Mouse (Mus musculus): ENCODE measurements at regions not wholly inside any gene's neighbourhood (a gene's known extent, or its start where the extent isn't known, plus 50 kb on each side); places are given as distances from the start of the nearest gene placed in this dataset.

- Histone ChIP-seq H3K27ac (ENCODE audit: insufficient read depth, low read length) (no peak overlapping the region), H3K27me3 (ENCODE audit: control insufficient read depth, insufficient read depth, low read length, poor library complexity, severe bottlenecking) (no peaks in the 10 kb centered on the region), H3K9me3 (replicated peaks; ENCODE audit: control insufficient read depth, insufficient read depth, low read length, poor library complexity, severe bottlenecking) (no peaks in the 10 kb centered on the region), H3K36me3 (ENCODE audit: control insufficient read depth, insufficient read depth, low read length, poor library complexity, severe bottlenecking) (no peaks in the 10 kb centered on the region), H3K9ac (ENCODE audit: low read depth, poor library complexity, severe bottlenecking) (no peak overlapping the region), H3K4me3 (ENCODE audit: low read depth, low read length) (no peak overlapping the region), H3K4me1 (ENCODE audit: control insufficient read depth, insufficient read depth, low read length) (no peaks in the 10 kb centered on the region)
- no peak for TF ChIP-seq EP300 (IDR thresholded peaks at IDR 0.05; ENCODE audit: insufficient read depth, low read depth, low read length)
- no peak for TF ChIP-seq POLR2A (IDR thresholded peaks at IDR 0.05; ENCODE audit: insufficient read depth, low read length)
- no peak for TF ChIP-seq CTCF (IDR thresholded peaks at IDR 0.05; ENCODE audit: low read depth, low read length)
These were observed 181.2 kb upstream of the Tsc22d2 start for GRCm38 (mm10) chr3:58233296-58233695.

GRCm38 (mm10) chr3:58234846-58235630 lies 179.5 kb upstream of the Tsc22d2 start:
- TF ChIP-seq CTCF (IDR thresholded peaks at IDR 0.05; ENCODE audit: low read depth, low read length) (no peak), EP300 (IDR thresholded peaks at IDR 0.05; ENCODE audit: insufficient read depth, low read depth, low read length) (no peak), POLR2A (IDR thresholded peaks at IDR 0.05; ENCODE audit: insufficient read depth, low read length) (no peak)
- H3K27me3 ChIP-seq (ENCODE audit: control insufficient read depth, insufficient read depth, low read length, poor library complexity, severe bottlenecking) = no peaks in the 10 kb centered on the region
- no peak overlapping the region for H3K9ac ChIP-seq (ENCODE audit: low read depth, poor library complexity, severe bottlenecking)
- no peaks in the 10 kb centered on the region for H3K4me1 ChIP-seq (ENCODE audit: control insufficient read depth, insufficient read depth, low read length)
- H3K4me3 ChIP-seq (ENCODE audit: low read depth, low read length) = no peak overlapping the region
- H3K9me3 ChIP-seq (replicated peaks; ENCODE audit: control insufficient read depth, insufficient read depth, low read length, poor library complexity, severe bottlenecking) = no peaks in the 10 kb centered on the region; the same call in 1 of the 2 replicates
- H3K27ac ChIP-seq (ENCODE audit: insufficient read depth, low read length) = no peak overlapping the region
- H3K36me3 ChIP-seq (ENCODE audit: control insufficient read depth, insufficient read depth, low read length, poor library complexity, severe bottlenecking) = no peaks in the 10 kb centered on the region

GRCm38 (mm10) chr3:58238111-58238510 lies 176.4 kb upstream of the Tsc22d2 start:
- H3K9ac ChIP-seq (ENCODE audit: low read depth, poor library complexity, severe bottlenecking) = no peak overlapping the region
- H3K9me3 ChIP-seq (replicated peaks; ENCODE audit: control insufficient read depth, insufficient read depth, low read length, poor library complexity, severe bottlenecking) = no peaks in the 10 kb centered on the region; the same call in 1 of the 2 replicates
- no peaks in the 10 kb centered on the region for H3K27me3 ChIP-seq (ENCODE audit: control insufficient read depth, insufficient read depth, low read length, poor library complexity, severe bottlenecking)
- H3K36me3 ChIP-seq (ENCODE audit: control insufficient read depth, insufficient read depth, low read length, poor library complexity, severe bottlenecking) = no peaks in the 10 kb centered on the region
- no peaks in the 10 kb centered on the region for H3K4me1 ChIP-seq (ENCODE audit: control insufficient read depth, insufficient read depth, low read length)
- TF ChIP-seq POLR2A (IDR thresholded peaks at IDR 0.05; ENCODE audit: insufficient read depth, low read length) (no peak), EP300 (IDR thresholded peaks at IDR 0.05; ENCODE audit: insufficient read depth, low read depth, low read length) (no peak), CTCF (IDR thresholded peaks at IDR 0.05; ENCODE audit: low read depth, low read length) (no peak)
- H3K27ac ChIP-seq (ENCODE audit: insufficient read depth, low read length) = no peak overlapping the region
- no peak overlapping the region for H3K4me3 ChIP-seq (ENCODE audit: low read depth, low read length)

GRCm38 (mm10) chr3:58240775-58241174 lies 173.7 kb upstream of the Tsc22d2 start:
- no peaks in the 10 kb centered on the region for H3K36me3 ChIP-seq (ENCODE audit: control insufficient read depth, insufficient read depth, low read length, poor library complexity, severe bottlenecking)
- no peak overlapping the region for H3K27ac ChIP-seq (ENCODE audit: insufficient read depth, low read length)
- no peaks in the 10 kb centered on the region for H3K4me1 ChIP-seq (ENCODE audit: control insufficient read depth, insufficient read depth, low read length)
- no peak for TF ChIP-seq POLR2A (IDR thresholded peaks at IDR 0.05; ENCODE audit: insufficient read depth, low read length)
- no peak for TF ChIP-seq CTCF (IDR thresholded peaks at IDR 0.05; ENCODE audit: low read depth, low read length)
- no peak for TF ChIP-seq EP300 (IDR thresholded peaks at IDR 0.05; ENCODE audit: insufficient read depth, low read depth, low read length)
- no peak overlapping the region for H3K4me3 ChIP-seq (ENCODE audit: low read depth, low read length)
- no peak overlapping the region for H3K9ac ChIP-seq (ENCODE audit: low read depth, poor library complexity, severe bottlenecking)
- H3K9me3 ChIP-seq (replicated peaks; ENCODE audit: control insufficient read depth, insufficient read depth, low read length, poor library complexity, severe bottlenecking) = no peaks in the 10 kb centered on the region; the same call in 1 of the 2 replicates
- H3K27me3 ChIP-seq (ENCODE audit: control insufficient read depth, insufficient read depth, low read length, poor library complexity, severe bottlenecking) = no peaks in the 10 kb centered on the region

- no peak for TF ChIP-seq CTCF (IDR thresholded peaks at IDR 0.05; ENCODE audit: low read depth, low read length)
- TF ChIP-seq POLR2A (IDR thresholded peaks at IDR 0.05; ENCODE audit: insufficient read depth, low read length) = no peak
- TF ChIP-seq EP300 (IDR thresholded peaks at IDR 0.05; ENCODE audit: insufficient read depth, low read depth, low read length) = no peak
- Histone ChIP-seq H3K27me3 (ENCODE audit: control insufficient read depth, insufficient read depth, low read length, poor library complexity, severe bottlenecking) (no peaks in the 10 kb centered on the region), H3K9ac (ENCODE audit: low read depth, poor library complexity, severe bottlenecking) (no peak overlapping the region), H3K4me3 (ENCODE audit: low read depth, low read length) (no peak overlapping the region), H3K4me1 (ENCODE audit: control insufficient read depth, insufficient read depth, low read length) (no peaks in the 10 kb centered on the region), H3K27ac (ENCODE audit: insufficient read depth, low read length) (no peak overlapping the region), H3K36me3 (ENCODE audit: control insufficient read depth, insufficient read depth, low read length, poor library complexity, severe bottlenecking) (no peaks in the 10 kb centered on the region), H3K9me3 (replicated peaks; ENCODE audit: control insufficient read depth, insufficient read depth, low read length, poor library complexity, severe bottlenecking) (no peaks in the 10 kb centered on the region)
These were observed 169.2 kb upstream of the Tsc22d2 start for GRCm38 (mm10) chr3:58245361-58245760.

GRCm38 (mm10) chr3:58247989-58248388 lies 166.5 kb upstream of the Tsc22d2 start:
- TF ChIP-seq CTCF (IDR thresholded peaks at IDR 0.05; ENCODE audit: low read depth, low read length) (no peak), POLR2A (IDR thresholded peaks at IDR 0.05; ENCODE audit: insufficient read depth, low read length) (no peak), EP300 (IDR thresholded peaks at IDR 0.05; ENCODE audit: insufficient read depth, low read depth, low read length) (no peak)
- Histone ChIP-seq H3K4me1 (ENCODE audit: control insufficient read depth, insufficient read depth, low read length) (no peaks in the 10 kb centered on the region), H3K27ac (ENCODE audit: insufficient read depth, low read length) (no peak overlapping the region)

More at GRCm38 (mm10) chr3:58247989-58248388, 166.5 kb upstream of the Tsc22d2 start:
- Histone ChIP-seq H3K9ac (ENCODE audit: low read depth, poor library complexity, severe bottlenecking) (no peak overlapping the region), H3K4me3 (ENCODE audit: low read depth, low read length) (no peak overlapping the region), H3K9me3 (replicated peaks; ENCODE audit: control insufficient read depth, insufficient read depth, low read length, poor library complexity, severe bottlenecking) (no peaks in the 10 kb centered on the region), H3K27me3 (ENCODE audit: control insufficient read depth, insufficient read depth, low read length, poor library complexity, severe bottlenecking) (no peaks in the 10 kb centered on the region), H3K36me3 (ENCODE audit: control insufficient read depth, insufficient read depth, low read length, poor library complexity, severe bottlenecking) (no peaks in the 10 kb centered on the region)

All from ES-Bruce4 (cell line).